Mouse (Mus musculus): ENCODE results near the gene Pls1. TPM values are rescaled to one million over a fixed set of nuclear protein-coding genes. Genes with fewer than 3 reads are reported as not detected.

The Pls1 gene
- total and polyA plus RNA-seq, 3 experiments: 0.16 TPM; not detected in 2

GRCm38 (mm10) chr9:95813721-95814531 is 31.2 kb downstream of the Pls1 start:
- Histone ChIP-seq H3K4me3 (ENCODE audit: low read depth, low read length) (no peak overlapping the region), H3K4me1 (ENCODE audit: insufficient read depth, low read depth, low read length) (no peaks in the 10 kb centered on the region), H3K9me3 (replicated peaks) (no peaks in the 10 kb centered on the region), H3K36me3 (replicated peaks) (no peaks in the 10 kb centered on the region), H3K27me3 (ENCODE audit: insufficient read depth, low read length) (peaks cover 2% of the 10 kb centered on the region; the same call in 1 of the 2 replicates)
- ATAC-seq (ENCODE audit: extremely low read depth, insufficient number of reproducible peaks, low FRiP score, poor library complexity, severe bottlenecking) (no peak), DNase-seq (ENCODE audit: low spot score) (no peak)
- TF ChIP-seq POLR2AphosphoS5 (IDR thresholded peaks at IDR 0.05; ENCODE audit: insufficient replicate concordance, low read depth, low read length): no peak
- TF ChIP-seq GATA1 (IDR thresholded peaks at IDR 0.05; ENCODE audit: borderline replicate concordance, low read length): no peak
- TF ChIP-seq TAL1 (conservative IDR thresholded peaks at IDR 0.05; ENCODE audit: low read depth, low read length): no peak
- TF ChIP-seq GATA2 (IDR thresholded peaks at IDR 0.05; ENCODE audit: borderline replicate concordance, low read depth, low read length): no peak
- no peak for TF ChIP-seq CTCF (IDR thresholded peaks at IDR 0.05; ENCODE audit: low read depth, low read length)

GRCm38 (mm10) chr9:95811817-95812216 is 33.3 kb downstream of the Pls1 start:
- H3K9me3 ChIP-seq (replicated peaks): no peaks in the 10 kb centered on the region
- H3K36me3 ChIP-seq (replicated peaks): no peaks in the 10 kb centered on the region
- DNase-seq (ENCODE audit: low spot score): no peak
- no peaks in the 10 kb centered on the region for H3K4me1 ChIP-seq (ENCODE audit: insufficient read depth, low read depth, low read length)
- no peak overlapping the region for H3K4me3 ChIP-seq (ENCODE audit: low read depth, low read length)
- ATAC-seq (ENCODE audit: extremely low read depth, insufficient number of reproducible peaks, low FRiP score, poor library complexity, severe bottlenecking): no peak
- TF ChIP-seq POLR2AphosphoS5 (IDR thresholded peaks at IDR 0.05; ENCODE audit: insufficient replicate concordance, low read depth, low read length) (no peak), GATA1 (IDR thresholded peaks at IDR 0.05; ENCODE audit: borderline replicate concordance, low read length) (no peak), GATA2 (IDR thresholded peaks at IDR 0.05; ENCODE audit: borderline replicate concordance, low read depth, low read length) (no peak), TAL1 (conservative IDR thresholded peaks at IDR 0.05; ENCODE audit: low read depth, low read length) (no peak)
- H3K27me3 ChIP-seq (ENCODE audit: insufficient read depth, low read length): peaks cover 2% of the 10 kb centered on the region; the same call in 1 of the 2 replicates

GRCm38 (mm10) chr9:95809596-95809995 is 35.5 kb downstream of the Pls1 start:
- no peaks in the 10 kb centered on the region for H3K27me3 ChIP-seq (ENCODE audit: insufficient read depth, low read length)
- TF ChIP-seq GATA1 (IDR thresholded peaks at IDR 0.05; ENCODE audit: borderline replicate concordance, low read length) (no peak), GATA2 (IDR thresholded peaks at IDR 0.05; ENCODE audit: borderline replicate concordance, low read depth, low read length) (no peak), TAL1 (conservative IDR thresholded peaks at IDR 0.05; ENCODE audit: low read depth, low read length) (no peak), CTCF (IDR thresholded peaks at IDR 0.05; ENCODE audit: low read depth, low read length) (no peak), POLR2AphosphoS5 (IDR thresholded peaks at IDR 0.05; ENCODE audit: insufficient replicate concordance, low read depth, low read length) (no peak)
- no peaks in the 10 kb centered on the region for H3K9me3 ChIP-seq (replicated peaks)
- H3K4me1 ChIP-seq (ENCODE audit: insufficient read depth, low read depth, low read length): no peaks in the 10 kb centered on the region
- DNase-seq (ENCODE audit: low spot score) (no peak), ATAC-seq (ENCODE audit: extremely low read depth, insufficient number of reproducible peaks, low FRiP score, poor library complexity, severe bottlenecking) (no peak)
- H3K4me3 ChIP-seq (ENCODE audit: low read depth, low read length): no peak overlapping the region
- H3K36me3 ChIP-seq (replicated peaks): no peaks in the 10 kb centered on the region

GRCm38 (mm10) chr9:95805449-95805848 is 39.7 kb downstream of the Pls1 start:
- DNase-seq (ENCODE audit: low spot score): no peak
- H3K9me3 ChIP-seq (replicated peaks): no peaks in the 10 kb centered on the region
- no peaks in the 10 kb centered on the region for H3K36me3 ChIP-seq (replicated peaks)
- TF ChIP-seq GATA2 (IDR thresholded peaks at IDR 0.05; ENCODE audit: borderline replicate concordance, low read depth, low read length) (no peak), POLR2AphosphoS5 (IDR thresholded peaks at IDR 0.05; ENCODE audit: insufficient replicate concordance, low read depth, low read length) (no peak), CTCF (IDR thresholded peaks at IDR 0.05; ENCODE audit: low read depth, low read length) (no peak), GATA1 (IDR thresholded peaks at IDR 0.05; ENCODE audit: borderline replicate concordance, low read length) (no peak), TAL1 (conservative IDR thresholded peaks at IDR 0.05; ENCODE audit: low read depth, low read length) (no peak)
- no peaks in the 10 kb centered on the region for H3K4me1 ChIP-seq (ENCODE audit: insufficient read depth, low read depth, low read length)
- no peak for ATAC-seq (ENCODE audit: extremely low read depth, insufficient number of reproducible peaks, low FRiP score, poor library complexity, severe bottlenecking)
- no peaks in the 10 kb centered on the region for H3K27me3 ChIP-seq (ENCODE audit: insufficient read depth, low read length)
- no peak overlapping the region for H3K4me3 ChIP-seq (ENCODE audit: low read depth, low read length)

- DNase-seq (ENCODE audit: low spot score) (no peak), ATAC-seq (ENCODE audit: extremely low read depth, insufficient number of reproducible peaks, low FRiP score, poor library complexity, severe bottlenecking) (no peak)
- Histone ChIP-seq H3K36me3 (replicated peaks) (no peaks in the 10 kb centered on the region), H3K4me1 (ENCODE audit: insufficient read depth, low read depth, low read length) (no peaks in the 10 kb centered on the region), H3K9me3 (replicated peaks) (no peaks in the 10 kb centered on the region), H3K4me3 (ENCODE audit: low read depth, low read length) (no peak overlapping the region), H3K27me3 (ENCODE audit: insufficient read depth, low read length) (no peaks in the 10 kb centered on the region)
- TF ChIP-seq CTCF (IDR thresholded peaks at IDR 0.05; ENCODE audit: low read depth, low read length): no peak
- TF ChIP-seq GATA2 (IDR thresholded peaks at IDR 0.05; ENCODE audit: borderline replicate concordance, low read depth, low read length): no peak
- TF ChIP-seq GATA1 (IDR thresholded peaks at IDR 0.05; ENCODE audit: borderline replicate concordance, low read length): no peak
- TF ChIP-seq POLR2AphosphoS5 (IDR thresholded peaks at IDR 0.05; ENCODE audit: insufficient replicate concordance, low read depth, low read length): no peak
- no peak for TF ChIP-seq TAL1 (conservative IDR thresholded peaks at IDR 0.05; ENCODE audit: low read depth, low read length)
Observed at GRCm38 (mm10) chr9:95803783-95804182, 41.3 kb downstream of the Pls1 start.

GRCm38 (mm10) chr9:95801610-95802451 is 43.3 kb downstream of the Pls1 start:
- no peak for TF ChIP-seq CTCF (IDR thresholded peaks at IDR 0.05; ENCODE audit: low read depth, low read length)
- TF ChIP-seq TAL1 (conservative IDR thresholded peaks at IDR 0.05; ENCODE audit: low read depth, low read length): no peak
- TF ChIP-seq GATA1 (IDR thresholded peaks at IDR 0.05; ENCODE audit: borderline replicate concordance, low read length): no peak
- no peak for TF ChIP-seq POLR2AphosphoS5 (IDR thresholded peaks at IDR 0.05; ENCODE audit: insufficient replicate concordance, low read depth, low read length)
- TF ChIP-seq GATA2 (IDR thresholded peaks at IDR 0.05; ENCODE audit: borderline replicate concordance, low read depth, low read length): no peak
- H3K27me3 ChIP-seq (ENCODE audit: insufficient read depth, low read length): no peaks in the 10 kb centered on the region
- DNase-seq (ENCODE audit: low spot score) (no peak), ATAC-seq (ENCODE audit: extremely low read depth, insufficient number of reproducible peaks, low FRiP score, poor library complexity, severe bottlenecking) (peak; percentile 22; the same call in 1 of the 2 replicates)
- H3K4me3 ChIP-seq (ENCODE audit: low read depth, low read length): no peak overlapping the region
- H3K9me3 ChIP-seq (replicated peaks): no peaks in the 10 kb centered on the region
- H3K36me3 ChIP-seq (replicated peaks): no peaks in the 10 kb centered on the region
- no peaks in the 10 kb centered on the region for H3K4me1 ChIP-seq (ENCODE audit: insufficient read depth, low read depth, low read length)
